Mouse (Mus musculus): ENCODE results near the gene Nup107. TPM values are rescaled to one million over a fixed set of nuclear protein-coding genes. Genes with fewer than 3 reads are reported as not detected.
"Not testable (repeated sequence)": the region's sequence is repeated elsewhere in the genome, so short reads cannot be mapped to it uniquely, and the experiment has no call there.

Nup107 gene
- total RNA-seq, 2 experiments from 2014 or later, result 23.6 to 26.3 TPM

- no peak for DNase-seq
Measured at GRCm38 (mm10) chr10:117714048-117714545, 78.4 kb downstream of the Nup107 start.

GRCm38 (mm10) chr10:117713466-117713865 lies 79.0 kb downstream of the Nup107 start:
- no peak for DNase-seq

- DNase-seq, result no peak
Measured at GRCm38 (mm10) chr10:117712871-117713270, 79.6 kb downstream of the Nup107 start.

- DNase-seq, result no peak
Measured at GRCm38 (mm10) chr10:117712191-117712754, 80.2 kb downstream of the Nup107 start.

- DNase-seq, result no peak
Measured at GRCm38 (mm10) chr10:117711408-117711807, 81.1 kb downstream of the Nup107 start.

- DNase-seq, result peak; percentile 99
Measured at GRCm38 (mm10) chr10:117710604-117711141, 81.8 kb downstream of the Nup107 start, which contains the start of gene Mdm2. Gene Mdm2, minus strand, starts transcription at chr10:117710758.

GRCm38 (mm10) chr10:117709930-117710603 lies 82.4 kb downstream of the Nup107 start:
- peak; percentile 84 for DNase-seq

- DNase-seq, result no peak
Measured at GRCm38 (mm10) chr10:117709326-117709830, 83.1 kb downstream of the Nup107 start.

- DNase-seq, result no peak
Measured at GRCm38 (mm10) chr10:117708856-117709255, 83.6 kb downstream of the Nup107 start.

GRCm38 (mm10) chr10:117708376-117708775 lies 84.1 kb downstream of the Nup107 start:
- no peak for DNase-seq

GRCm38 (mm10) chr10:117707114-117707838 lies 85.2 kb downstream of the Nup107 start:
- DNase-seq, result no peak

GRCm38 (mm10) chr10:117706440-117706839 lies 86.1 kb downstream of the Nup107 start:
- no peak for DNase-seq

- DNase-seq, result no peak
Measured at GRCm38 (mm10) chr10:117705806-117706205, 86.7 kb downstream of the Nup107 start.

- DNase-seq, result no peak
Measured at GRCm38 (mm10) chr10:117704964-117705335, 87.6 kb downstream of the Nup107 start.

GRCm38 (mm10) chr10:117704314-117704963 lies 88.1 kb downstream of the Nup107 start:
- not testable (repeated sequence) for DNase-seq

GRCm38 (mm10) chr10:117703506-117703905 lies 89.0 kb downstream of the Nup107 start:
- DNase-seq, result no peak

GRCm38 (mm10) chr10:117702024-117702833 lies 90.3 kb downstream of the Nup107 start:
- no peak for DNase-seq

- DNase-seq, result no peak
Measured at GRCm38 (mm10) chr10:117701034-117701829, 91.3 kb downstream of the Nup107 start.
